Mouse (Mus musculus): ENCODE measurements around the gene Sall1. TPM values are rescaled to one million over a fixed set of nuclear protein-coding genes. Genes with fewer than 3 reads are reported as not detected.

Sall1 gene
- polyA plus RNA-seq, 2 experiments: 8.4 to 13.6 TPM

DNA sequence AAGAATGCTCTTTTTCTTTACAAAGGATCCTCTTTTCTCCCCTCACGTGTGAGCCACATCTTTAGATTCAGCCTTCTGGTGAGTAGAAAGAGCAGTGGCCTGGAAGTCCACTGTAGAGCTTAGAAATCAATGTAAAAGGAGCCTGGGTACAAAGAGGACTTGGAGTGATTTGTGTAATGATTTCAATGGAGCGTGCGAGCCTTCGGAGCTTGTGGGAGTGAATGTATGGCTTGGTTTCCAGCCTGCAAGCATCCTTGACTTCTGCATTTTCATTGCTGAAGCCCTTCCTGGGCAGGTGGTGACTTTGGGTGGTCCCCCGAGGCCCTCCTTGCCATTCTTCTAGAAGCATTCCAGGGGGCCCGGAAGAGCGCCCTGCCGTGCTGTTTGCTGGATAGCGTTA lies 20.1 kb upstream of the Sall1 start:
- Histone ChIP-seq H3K36me3 (ENCODE audit: control insufficient read depth, insufficient read depth, low read length) (no peaks in the 10 kb centered on the region), H3K4me2 (replicated peaks; ENCODE audit: low read depth, low read length, severe bottlenecking) (no peak overlapping the region), H3K9me3 (ENCODE audit: control insufficient read depth, low read length) (no peaks in the 10 kb centered on the region), H3K4me1 (ENCODE audit: control insufficient read depth, insufficient read depth, low read length) (0 out of 2 replicates have a peak, but pooled peaks cover 6% of the 10 kb centered on the region), H3K27me3 (ENCODE audit: control insufficient read depth, insufficient read depth, low read length) (no peaks in the 10 kb centered on the region), H3K9ac (ENCODE audit: low read depth, low read length, severe bottlenecking) (no peak overlapping the region), H3K27ac (replicated peaks; ENCODE audit: low read depth, low read length) (no peak overlapping the region), H3K4me3 (replicated peaks; ENCODE audit: low read length) (no peak overlapping the region)
- ATAC-seq (ENCODE audit: low FRiP score, low read depth): no peak
- DNase-seq (ENCODE audit: low spot score): no peak
- no peak for TF ChIP-seq POLR2A (IDR thresholded peaks at IDR 0.05; ENCODE audit: borderline replicate concordance, extremely low read depth, insufficient read depth, insufficient read length)
- WGBS: 47% methylated on average over 9 of the region's 9 CpGs

DNA sequence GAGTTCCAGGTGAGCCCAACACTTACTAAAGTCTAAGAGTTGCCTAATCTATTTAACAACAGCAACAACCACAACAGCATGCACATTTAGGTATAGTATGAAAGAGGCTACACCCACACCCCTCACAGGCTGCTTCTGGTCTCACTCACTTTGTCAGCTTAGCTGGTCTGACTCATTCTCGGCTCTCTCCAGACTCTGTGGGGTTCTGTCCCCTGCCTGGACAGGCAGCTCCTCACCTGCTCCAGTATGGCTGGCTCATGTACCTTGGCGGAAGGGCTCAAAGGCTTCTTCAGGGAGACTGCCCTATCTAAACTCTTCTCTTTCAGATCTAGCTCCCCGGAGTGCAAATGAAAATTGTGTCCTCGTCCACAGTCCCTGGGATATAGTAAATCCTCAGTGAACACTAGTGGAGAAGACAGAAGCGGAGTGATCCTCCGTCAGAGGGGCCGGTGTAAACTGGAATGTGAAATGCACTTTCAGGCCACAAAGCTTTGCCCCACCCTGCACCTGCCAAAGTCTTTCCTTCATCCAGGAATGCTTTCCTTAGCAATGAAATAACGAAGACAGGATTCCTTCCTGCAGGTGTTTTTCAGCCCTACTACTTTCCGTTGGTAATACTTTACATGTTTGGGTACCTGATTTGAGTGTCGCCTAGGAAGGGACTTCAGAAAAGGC lies 19.5 kb upstream of the Sall1 start:
- H3K9ac ChIP-seq (ENCODE audit: low read depth, low read length, severe bottlenecking): no peak overlapping the region
- no peaks in the 10 kb centered on the region for H3K9me3 ChIP-seq (ENCODE audit: control insufficient read depth, low read length)
- H3K4me1 ChIP-seq (ENCODE audit: control insufficient read depth, insufficient read depth, low read length): 0 out of 2 replicates have a peak, but pooled peaks cover 6% of the 10 kb centered on the region
- no peak for TF ChIP-seq POLR2A (IDR thresholded peaks at IDR 0.05; ENCODE audit: borderline replicate concordance, extremely low read depth, insufficient read depth, insufficient read length)
- WGBS: 77% methylated on average over 10 of the region's 10 CpGs
- no peaks in the 10 kb centered on the region for H3K36me3 ChIP-seq (ENCODE audit: control insufficient read depth, insufficient read depth, low read length)
- H3K4me2 ChIP-seq (replicated peaks; ENCODE audit: low read depth, low read length, severe bottlenecking): no peak overlapping the region
- no peak overlapping the region for H3K4me3 ChIP-seq (replicated peaks; ENCODE audit: low read length)
- no peak overlapping the region for H3K27ac ChIP-seq (replicated peaks; ENCODE audit: low read depth, low read length)
- no peaks in the 10 kb centered on the region for H3K27me3 ChIP-seq (ENCODE audit: control insufficient read depth, insufficient read depth, low read length)
- no peak for ATAC-seq (ENCODE audit: low FRiP score, low read depth)
- DNase-seq (ENCODE audit: low spot score): no peak

DNA sequence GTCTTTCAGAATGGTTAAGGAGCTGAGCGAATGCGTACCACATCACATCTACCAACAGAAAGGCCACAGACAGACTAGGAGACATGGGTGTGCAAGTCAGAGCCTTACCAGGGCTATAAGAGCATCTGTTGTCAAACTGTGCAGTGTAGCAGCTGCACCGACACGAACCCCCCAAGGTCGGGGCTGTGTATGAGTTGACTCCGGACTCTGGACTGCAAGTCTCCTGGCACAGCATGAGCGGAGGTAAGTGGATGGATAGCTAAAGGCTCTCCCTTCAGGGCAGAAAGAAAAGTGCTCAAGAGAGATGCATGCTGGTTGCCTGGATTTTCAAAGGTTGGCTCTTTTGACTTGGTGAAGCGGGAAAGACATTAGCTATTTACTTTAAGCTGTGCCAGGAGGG lies 16.8 kb upstream of the Sall1 start:
- TF ChIP-seq POLR2A (IDR thresholded peaks at IDR 0.05; ENCODE audit: borderline replicate concordance, extremely low read depth, insufficient read depth, insufficient read length): no peak
- DNase-seq (ENCODE audit: low spot score) (no peak), ATAC-seq (ENCODE audit: low FRiP score, low read depth) (no peak)
- Histone ChIP-seq H3K36me3 (ENCODE audit: control insufficient read depth, insufficient read depth, low read length) (no peaks in the 10 kb centered on the region), H3K9me3 (ENCODE audit: control insufficient read depth, low read length) (no peaks in the 10 kb centered on the region), H3K4me2 (replicated peaks; ENCODE audit: low read depth, low read length, severe bottlenecking) (no peak overlapping the region), H3K4me3 (replicated peaks; ENCODE audit: low read length) (no peak overlapping the region), H3K27me3 (ENCODE audit: control insufficient read depth, insufficient read depth, low read length) (no peaks in the 10 kb centered on the region), H3K9ac (ENCODE audit: low read depth, low read length, severe bottlenecking) (no peak overlapping the region), H3K27ac (replicated peaks; ENCODE audit: low read depth, low read length) (no peak overlapping the region), H3K4me1 (ENCODE audit: control insufficient read depth, insufficient read depth, low read length) (0 out of 2 replicates have a peak, but pooled peaks cover 6% of the 10 kb centered on the region)
- 84% methylated on average over 8 of the region's 8 CpGs for WGBS

DNA sequence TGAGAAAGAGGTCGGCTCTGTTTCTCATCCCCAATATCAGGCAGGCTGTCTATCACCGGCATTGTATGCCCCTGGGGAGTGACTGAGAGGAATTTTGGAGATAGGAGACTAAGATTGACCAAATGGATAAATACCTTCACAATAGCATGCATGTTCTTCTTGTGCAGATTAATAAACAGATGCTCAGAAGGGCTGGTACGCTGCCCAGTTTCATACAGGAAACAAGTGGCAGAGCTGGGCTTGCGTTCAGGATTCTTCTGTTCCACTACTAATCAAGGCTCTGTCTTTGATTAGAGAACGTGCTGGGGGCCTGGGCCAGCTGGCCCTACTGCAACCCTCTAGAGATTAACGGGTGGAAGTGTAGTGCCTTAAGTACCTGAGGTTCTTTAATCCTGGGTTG lies 15.5 kb upstream of the Sall1 start:
- Histone ChIP-seq H3K27me3 (ENCODE audit: control insufficient read depth, insufficient read depth, low read length) (no peaks in the 10 kb centered on the region), H3K4me2 (replicated peaks; ENCODE audit: low read depth, low read length, severe bottlenecking) (no peak overlapping the region), H3K4me3 (replicated peaks; ENCODE audit: low read length) (no peak overlapping the region), H3K4me1 (ENCODE audit: control insufficient read depth, insufficient read depth, low read length) (peaks cover 9% of the 10 kb centered on the region; the same call in 1 of the 2 replicates), H3K27ac (replicated peaks; ENCODE audit: low read depth, low read length) (no peak overlapping the region), H3K9me3 (ENCODE audit: control insufficient read depth, low read length) (no peaks in the 10 kb centered on the region), H3K36me3 (ENCODE audit: control insufficient read depth, insufficient read depth, low read length) (no peaks in the 10 kb centered on the region), H3K9ac (ENCODE audit: low read depth, low read length, severe bottlenecking) (no peak overlapping the region)
- DNase-seq (ENCODE audit: low spot score) (no peak), ATAC-seq (ENCODE audit: low FRiP score, low read depth) (no peak)
- TF ChIP-seq POLR2A (IDR thresholded peaks at IDR 0.05; ENCODE audit: borderline replicate concordance, extremely low read depth, insufficient read depth, insufficient read length): no peak
- WGBS: 17% methylated on average over 6 of the region's 6 CpGs

DNA sequence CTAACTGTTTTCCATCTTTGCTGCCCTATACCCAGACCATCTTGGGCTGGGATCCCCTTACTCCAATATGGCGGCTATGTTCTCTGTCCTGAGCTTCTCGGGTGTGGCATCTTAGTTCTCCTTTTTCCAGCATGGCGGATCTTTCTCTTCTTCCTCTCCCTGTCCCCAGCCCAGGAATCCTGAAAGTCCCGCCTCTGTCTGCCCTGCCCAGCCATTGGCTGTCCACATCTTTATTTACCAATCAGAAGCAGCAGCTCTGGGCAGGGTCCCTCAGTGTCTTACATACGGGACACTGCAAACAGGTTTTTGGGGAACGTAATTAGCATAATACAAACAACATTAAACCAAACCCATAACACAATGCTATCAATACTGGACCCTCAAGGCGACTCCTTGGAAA lies 8.9 kb upstream of the Sall1 start:
- whole genome bisulfite sequencing: 88% methylated on average over 7 of the region's 7 CpGs
- Histone ChIP-seq H3K27ac (replicated peaks; ENCODE audit: low read depth, low read length) (no peak overlapping the region), H3K27me3 (ENCODE audit: control insufficient read depth, insufficient read depth, low read length) (no peaks in the 10 kb centered on the region; the same call in 1 of the 2 replicates), H3K4me2 (replicated peaks; ENCODE audit: low read depth, low read length, severe bottlenecking) (no peak overlapping the region), H3K4me1 (ENCODE audit: control insufficient read depth, insufficient read depth, low read length) (peaks cover 7% of the 10 kb centered on the region; the same call in 1 of the 2 replicates), H3K9me3 (ENCODE audit: control insufficient read depth, low read length) (no peaks in the 10 kb centered on the region), H3K4me3 (replicated peaks; ENCODE audit: low read length) (no peak overlapping the region), H3K36me3 (ENCODE audit: control insufficient read depth, insufficient read depth, low read length) (no peaks in the 10 kb centered on the region), H3K9ac (ENCODE audit: low read depth, low read length, severe bottlenecking) (no peak overlapping the region)
- DNase-seq (ENCODE audit: low spot score) (no peak), ATAC-seq (ENCODE audit: low FRiP score, low read depth) (no peak)
- TF ChIP-seq POLR2A (IDR thresholded peaks at IDR 0.05; ENCODE audit: borderline replicate concordance, extremely low read depth, insufficient read depth, insufficient read length): no peak

All from limb, embryonic 14.5 days (tissue).